Mouse (Mus musculus) stomach, postnatal 0 days (tissue): ENCODE measurements around the gene Zfp652. TPM values are rescaled to one million over a fixed set of nuclear protein-coding genes. Genes with fewer than 3 reads are reported as not detected.
A peak's percentile ranks its signal among the peaks of the same experiment; 100 is the strongest.

ENCODE experiments used
- ATAC-seq: fragments of 200-750 bp; cut with Nextera tagmentation; 2 replicates; pipeline ENCODE4 v1.8.0; 2017; ENCODE audit not compliant: low FRiP score, low TSS enrichment
- DNase-seq: peaks from one replicate; pipeline ENCODE4 v3.0.0-alpha.2; 2016; ENCODE audit warnings: low spot score
- H3K27ac ChIP-seq: fragments of 300-500 bp; sonication (generic); replicated peaks from 2 replicates; pipeline ENCODE4 v1.5.1; 2014; ENCODE audit warnings: mild to moderate bottlenecking, control low read depth
- H3K27me3 ChIP-seq: fragments of 300-500 bp; sonication (generic); 2 replicates; pipeline ENCODE4 v1.6.1; 2014; ENCODE audit warnings: low read length; ENCODE audit not compliant: control insufficient read depth, insufficient read depth
- H3K36me3 ChIP-seq: fragments of 300-500 bp; sonication (generic); 2 replicates; pipeline ENCODE4 v1.6.1; 2014; ENCODE audit warnings: low read length, mixed read lengths; ENCODE audit not compliant: control insufficient read depth, insufficient read depth
- H3K4me1 ChIP-seq: fragments of 300-500 bp; sonication (generic); replicated peaks from 2 replicates; pipeline ENCODE4 v1.6.1; 2014; ENCODE audit warnings: antibody characterized with exemption; ENCODE audit not compliant: control insufficient read depth, insufficient read depth
- H3K4me2 ChIP-seq: fragments of 300-500 bp; sonication (generic); replicated peaks from 2 replicates; pipeline ENCODE4 v1.6.1; 2014; ENCODE audit warnings: low read depth, mild to moderate bottlenecking, control low read depth, moderate library complexity
- H3K4me3 ChIP-seq: fragments of 300-500 bp; sonication (generic); 2 replicates; pipeline ENCODE4 v1.5.1; 2014; ENCODE audit warnings: low read depth, low read length, control low read depth
- H3K9ac ChIP-seq: fragments of 300-500 bp; sonication (generic); 2 replicates; pipeline ENCODE4 v1.6.1; 2014; ENCODE audit warnings: mild to moderate bottlenecking, low read length, control low read depth, mixed read lengths
- H3K9me3 ChIP-seq: fragments of 300-500 bp; sonication (generic); 2 replicates; pipeline ENCODE4 v1.6.1; 2016; ENCODE audit warnings: low read length; ENCODE audit not compliant: control insufficient read depth
- CTCF ChIP-seq: IDR thresholded peaks from 2 replicates; pipeline ENCODE4 v1.5.1; 2016; ENCODE audit warnings: antibody characterized with exemption, low read depth, mild to moderate bottlenecking, moderate library complexity
- EP300 ChIP-seq: optimal IDR thresholded peaks from 2 replicates; pipeline ENCODE3; 2016; ENCODE audit warnings: antibody characterized with exemption
- WGBS: fragments of 180-500 bp; shearing (Covaris S2); extraction: QIAGEN DNeasy Blood & Tissue Kit; methylation state at CpG from one replicate; pipeline ENCODE4 v1.1.7; 2014; 5-methylcytosine and 5-hydroxymethylcytosine counted together
- polyA plus RNA-seq: library from polyadenylated mRNA; unstranded; fragments of >200 nt; fragmentation: Nextera tagmentation; extraction: Ambion mirVana; gene quantifications from 2 replicates; pipeline ENCODE4 v1.2.1, GENCODE M21; 2015

Zfp652 gene
- polyA plus RNA-seq, 1 experiment from 2014 or later, result 10.0 TPM

- Histone ChIP-seq H3K9me3 (no peaks in the 10 kb centered on the region), H3K4me3 (no peak overlapping the region), H3K36me3 (no peaks in the 10 kb centered on the region), H3K9ac (no peak overlapping the region), H3K4me1 (no peaks in the 10 kb centered on the region), H3K27ac (no peak overlapping the region), H3K27me3 (no peaks in the 10 kb centered on the region), H3K4me2 (no peak overlapping the region)
- DNase-seq (no peak), ATAC-seq (no peak)
- 85% methylated on average over 8 of the region's 8 CpGs for WGBS
- TF ChIP-seq EP300, result no peak
These were observed 68.0 kb downstream of the Zfp652 start for GRCm38 (mm10) chr11:95780480-95780879.

GRCm38 (mm10) chr11:95781557-95781956 is 69.1 kb downstream of the Zfp652 start:
- Histone ChIP-seq H3K27ac (no peak overlapping the region), H3K4me3 (no peak overlapping the region), H3K9me3 (no peaks in the 10 kb centered on the region), H3K27me3 (no peaks in the 10 kb centered on the region), H3K4me1 (no peaks in the 10 kb centered on the region), H3K36me3 (no peaks in the 10 kb centered on the region), H3K4me2 (no peak overlapping the region), H3K9ac (no peak overlapping the region)
- WGBS, result 84% methylated on average over 11 of the region's 11 CpGs
- TF ChIP-seq CTCF (no peak), EP300 (no peak)
- ATAC-seq, result no peak
- no peak for DNase-seq

- ATAC-seq (no peak), DNase-seq (no peak)
- H3K9me3 ChIP-seq, result no peaks in the 10 kb centered on the region
- H3K27ac ChIP-seq, result no peak overlapping the region
- H3K9ac ChIP-seq, result no peak overlapping the region
- H3K4me2 ChIP-seq, result no peak overlapping the region
- H3K4me1 ChIP-seq, result no peaks in the 10 kb centered on the region
- WGBS, result 81% methylated on average over 4 of the region's 4 CpGs
- no peaks in the 10 kb centered on the region for H3K36me3 ChIP-seq
- TF ChIP-seq EP300 (no peak), CTCF (no peak)
- no peaks in the 10 kb centered on the region for H3K27me3 ChIP-seq
- no peak overlapping the region for H3K4me3 ChIP-seq
These were observed 71.0 kb downstream of the Zfp652 start for GRCm38 (mm10) chr11:95783457-95783856.

GRCm38 (mm10) chr11:95783958-95784357 is 71.5 kb downstream of the Zfp652 start:
- H3K27ac ChIP-seq, result no peak overlapping the region
- 88% methylated on average over 9 of the region's 9 CpGs for WGBS
- no peaks in the 10 kb centered on the region for H3K36me3 ChIP-seq
- no peaks in the 10 kb centered on the region for H3K4me1 ChIP-seq
- H3K9ac ChIP-seq, result no peak overlapping the region
- no peak overlapping the region for H3K4me3 ChIP-seq
- TF ChIP-seq EP300 (no peak), CTCF (no peak)
- H3K4me2 ChIP-seq, result no peak overlapping the region
- DNase-seq (no peak), ATAC-seq (no peak)
- no peaks in the 10 kb centered on the region for H3K27me3 ChIP-seq
- H3K9me3 ChIP-seq, result no peaks in the 10 kb centered on the region

GRCm38 (mm10) chr11:95785675-95786074 is 73.2 kb downstream of the Zfp652 start:
- peak; percentile 59 for TF ChIP-seq CTCF
- TF ChIP-seq EP300, result no peak
- no peak overlapping the region for H3K4me3 ChIP-seq
- DNase-seq (no peak), ATAC-seq (no peak)
- no peak overlapping the region for H3K27ac ChIP-seq
- no peaks in the 10 kb centered on the region for H3K4me1 ChIP-seq
- no peaks in the 10 kb centered on the region for H3K9me3 ChIP-seq
- no peak overlapping the region for H3K4me2 ChIP-seq
- H3K9ac ChIP-seq, result no peak overlapping the region
- 93% methylated on average over 4 of the region's 4 CpGs for WGBS
- H3K27me3 ChIP-seq, result no peaks in the 10 kb centered on the region
- no peaks in the 10 kb centered on the region for H3K36me3 ChIP-seq

- Histone ChIP-seq H3K4me3 (no peak overlapping the region), H3K9me3 (no peaks in the 10 kb centered on the region), H3K36me3 (no peaks in the 10 kb centered on the region), H3K4me1 (no peaks in the 10 kb centered on the region), H3K9ac (no peak overlapping the region), H3K27me3 (no peaks in the 10 kb centered on the region), H3K4me2 (no peak overlapping the region), H3K27ac (no peak overlapping the region)
- DNase-seq (no peak), ATAC-seq (peak; percentile 27; the same call in 1 of the 2 replicates)
- WGBS, result 88% methylated on average over 6 of the region's 6 CpGs
- TF ChIP-seq EP300 (no peak), CTCF (no peak)
These were observed 74.0 kb downstream of the Zfp652 start for GRCm38 (mm10) chr11:95786511-95786910.
